Mouse (Mus musculus) limb, embryonic 11.5 days (tissue): Measurements from ENCODE around the gene Hoxb9. TPM values are rescaled to one million over a fixed set of nuclear protein-coding genes. Genes with fewer than 3 reads are reported as not detected.

Experiments used
- ATAC-seq: fragments of 200-750 bp; cut with Nextera tagmentation; 2 replicates; pipeline ENCODE4 v1.8.0; 2017; ENCODE audit warnings: low read depth; ENCODE audit not compliant: insufficient number of reproducible peaks, low FRiP score, low TSS enrichment
- DNase-seq: peaks from one replicate; pipeline ENCODE4 v3.0.0-alpha.2; 2015; ENCODE audit warnings: low spot score
- H3K27ac ChIP-seq: fragments of 300-500 bp; sonication (generic); replicated peaks from 2 replicates; pipeline ENCODE4 v1.5.1; 2014; ENCODE audit warnings: low read depth, mild to moderate bottlenecking, low read length
- H3K27me3 ChIP-seq: fragments of 300-500 bp; sonication (generic); 2 replicates; pipeline ENCODE4 v1.6.1; 2014; ENCODE audit warnings: mild to moderate bottlenecking, low read length, mixed read lengths; ENCODE audit not compliant: control insufficient read depth, insufficient read depth
- H3K36me3 ChIP-seq: fragments of 300-500 bp; sonication (generic); 2 replicates; pipeline ENCODE4 v1.6.1; 2014; ENCODE audit warnings: mild to moderate bottlenecking, low read length, moderate library complexity, mixed read lengths; ENCODE audit not compliant: control insufficient read depth, insufficient read depth
- H3K4me1 ChIP-seq: fragments of 300-500 bp; sonication (generic); 2 replicates; pipeline ENCODE4 v1.6.1; 2014; ENCODE audit warnings: low read length, mixed read lengths; ENCODE audit not compliant: control insufficient read depth, insufficient read depth
- H3K4me2 ChIP-seq: fragments of 300-500 bp; sonication (generic); 2 replicates; pipeline ENCODE4 v1.6.1; 2014; ENCODE audit warnings: low read depth, mild to moderate bottlenecking, moderate library complexity; ENCODE audit not compliant: severe bottlenecking
- H3K4me3 ChIP-seq: fragments of 300-500 bp; sonication (generic); 2 replicates; pipeline ENCODE4 v1.5.1; 2014; ENCODE audit warnings: low read depth, low read length
- H3K9ac ChIP-seq: fragments of 300-500 bp; sonication (generic); 2 replicates; pipeline ENCODE4 v1.6.1; 2014; ENCODE audit warnings: mild to moderate bottlenecking, low read length
- H3K9me3 ChIP-seq: fragments of 300-500 bp; sonication (generic); 2 replicates; pipeline ENCODE4 v1.6.1; 2016; ENCODE audit warnings: low read length; ENCODE audit not compliant: control insufficient read depth
- WGBS: fragments of 180-500 bp; shearing (Covaris S2); extraction: QIAGEN DNeasy Blood & Tissue Kit; methylation state at CpG from one replicate; pipeline ENCODE4 v1.1.7; 2014; 5-methylcytosine and 5-hydroxymethylcytosine counted together
- polyA plus RNA-seq: library from polyadenylated mRNA; unstranded; fragments of >200 nt; fragmentation: Nextera tagmentation; extraction: Ambion mirVana; gene quantifications from 2 replicates; pipeline ENCODE4 v1.2.1, GENCODE M21; 2014

Hoxb9 gene
- polyA plus RNA-seq, 1 experiment from 2014 or later = 1.8 TPM

- Histone ChIP-seq H3K27me3 (peaks cover 97% of the 10 kb centered on the region), H3K4me2 (no peak overlapping the region), H3K27ac (no peak overlapping the region), H3K4me1 (peaks cover 23% of the 10 kb centered on the region), H3K9me3 (no peaks in the 10 kb centered on the region), H3K4me3 (no peak overlapping the region), H3K9ac (no peak overlapping the region), H3K36me3 (no peaks in the 10 kb centered on the region)
- 5% methylated on average over 23 of the region's 23 CpGs for WGBS
- DNase-seq (no peak), ATAC-seq (no peak)
These were observed 31.3 kb downstream of the Hoxb9 start for GRCm38 (mm10) chr11:96302381-96303150.

- peak within 1 kb of the TSS; percentile 28 for H3K4me3 ChIP-seq
- ATAC-seq (no peak), DNase-seq (peak; percentile 93)
- H3K27me3 ChIP-seq = peaks cover 96% of the 10 kb centered on the region
- WGBS = under 1% methylated on average over 69 of the region's 69 CpGs
- H3K4me1 ChIP-seq = peaks cover 23% of the 10 kb centered on the region
- peak within 1 kb of the TSS; percentile 56 for H3K9ac ChIP-seq
- H3K27ac ChIP-seq = no peak within 1 kb of the TSS
- H3K4me2 ChIP-seq = peak within 1 kb of the TSS; percentile 48
- no peaks in the 10 kb centered on the region for H3K9me3 ChIP-seq
- H3K36me3 ChIP-seq = no peaks in the 10 kb centered on the region
These were observed 32.2 kb downstream of the Hoxb9 start, which contains the start of gene Hoxb5 for GRCm38 (mm10) chr11:96303151-96304099. Hoxb5 (plus strand) TSS chr11:96303336.

GRCm38 (mm10) chr11:96304381-96305195 is 33.3 kb downstream of the Hoxb9 start:
- H3K4me1 ChIP-seq = peaks cover 22% of the 10 kb centered on the region
- no peak for ATAC-seq
- no peak overlapping the region for H3K27ac ChIP-seq
- peak overlapping the region; percentile 28 for H3K4me3 ChIP-seq
- 1% methylated on average over 38 of the region's 38 CpGs for WGBS
- peaks cover 96% of the 10 kb centered on the region for H3K27me3 ChIP-seq
- DNase-seq = no peak
- no peaks in the 10 kb centered on the region for H3K36me3 ChIP-seq
- H3K4me2 ChIP-seq = peak overlapping the region; percentile 48
- H3K9me3 ChIP-seq = no peaks in the 10 kb centered on the region
- H3K9ac ChIP-seq = no peak overlapping the region; the same call in 1 of the 2 replicates

- peaks cover 93% of the 10 kb centered on the region for H3K27me3 ChIP-seq
- ATAC-seq = no peak
- H3K4me3 ChIP-seq = no peak overlapping the region
- no peak for DNase-seq
- no peak overlapping the region for H3K4me2 ChIP-seq
- WGBS = 30% methylated on average over 6 of the region's 6 CpGs
- H3K36me3 ChIP-seq = no peaks in the 10 kb centered on the region
- no peak overlapping the region for H3K9ac ChIP-seq
- H3K4me1 ChIP-seq = peaks cover 21% of the 10 kb centered on the region
- no peaks in the 10 kb centered on the region for H3K9me3 ChIP-seq
- H3K27ac ChIP-seq = no peak overlapping the region
These were observed 34.4 kb downstream of the Hoxb9 start for GRCm38 (mm10) chr11:96305505-96306182.

GRCm38 (mm10) chr11:96306183-96306907 is 35.1 kb downstream of the Hoxb9 start:
- no peak for ATAC-seq
- peak overlapping the region; percentile 20; the same call in 1 of the 2 replicates for H3K4me2 ChIP-seq
- WGBS = 6% methylated on average over 7 of the region's 7 CpGs

GRCm38 (mm10) chr11:96306908-96307269 is 35.6 kb downstream of the Hoxb9 start:
- Histone ChIP-seq H3K4me2 (peak overlapping the region; percentile 20; the same call in 1 of the 2 replicates), H3K4me1 (peaks cover 22% of the 10 kb centered on the region), H3K4me3 (no peak overlapping the region; the same call in 1 of the 2 replicates), H3K36me3 (no peaks in the 10 kb centered on the region), H3K27ac (no peak overlapping the region), H3K9ac (no peak overlapping the region), H3K27me3 (peaks cover 92% of the 10 kb centered on the region), H3K9me3 (no peaks in the 10 kb centered on the region)
- ATAC-seq (no peak; the same call in 1 of the 2 replicates), DNase-seq (no peak)
- 2% methylated on average over 13 of the region's 13 CpGs for WGBS

More at GRCm38 (mm10) chr11:96306183-96306907, 35.1 kb downstream of the Hoxb9 start:
- Histone ChIP-seq H3K36me3 (no peaks in the 10 kb centered on the region), H3K9me3 (no peaks in the 10 kb centered on the region), H3K9ac (no peak overlapping the region), H3K27me3 (peaks cover 92% of the 10 kb centered on the region), H3K27ac (no peak overlapping the region), H3K4me1 (peaks cover 18% of the 10 kb centered on the region; the same call in 1 of the 2 replicates), H3K4me3 (no peak overlapping the region)
- no peak for DNase-seq

- no peak for DNase-seq
- Histone ChIP-seq H3K9ac (no peak overlapping the region), H3K4me1 (peaks cover 25% of the 10 kb centered on the region)
These were observed 37.5 kb downstream of the Hoxb9 start for GRCm38 (mm10) chr11:96308763-96309162.

More at GRCm38 (mm10) chr11:96308763-96309162, 37.5 kb downstream of the Hoxb9 start:
- no peak for ATAC-seq
- no peaks in the 10 kb centered on the region for H3K9me3 ChIP-seq
- WGBS = 9% methylated on average over 4 of the region's 4 CpGs
- no peaks in the 10 kb centered on the region for H3K36me3 ChIP-seq
- H3K4me3 ChIP-seq = no peak overlapping the region
- H3K4me2 ChIP-seq = no peak overlapping the region
- no peak overlapping the region for H3K27ac ChIP-seq
- H3K27me3 ChIP-seq = peaks cover 93% of the 10 kb centered on the region
